Mouse (Mus musculus) layer of hippocampus, adult 11-12 months (tissue): ENCODE measurements around the gene Plppr3.

Source experiments
- DNase-seq: peaks from one replicate; pipeline ENCODE4 v3.0.0; 2022; ENCODE audit warnings: low spot score

Plppr3 gene

GRCm38 (mm10) chr10:79865801-79866295 lies 8.6 kb downstream of the Plppr3 start:
- no peak for DNase-seq

GRCm38 (mm10) chr10:79865189-79865601 lies 9.2 kb downstream of the Plppr3 start:
- no peak for DNase-seq

- no peak for DNase-seq
Measured at GRCm38 (mm10) chr10:79864351-79865188, 9.9 kb downstream of the Plppr3 start.

GRCm38 (mm10) chr10:79862925-79863324 lies 11.5 kb downstream of the Plppr3 start:
- no peak for DNase-seq

GRCm38 (mm10) chr10:79862049-79862788 lies 12.2 kb downstream of the Plppr3 start:
- no peak for DNase-seq

GRCm38 (mm10) chr10:79861230-79862048 lies 13.0 kb downstream of the Plppr3 start:
- no peak for DNase-seq

- no peak for DNase-seq
Measured at GRCm38 (mm10) chr10:79860079-79860911, 14.1 kb downstream of the Plppr3 start.

GRCm38 (mm10) chr10:79859116-79859515 lies 15.3 kb downstream of the Plppr3 start:
- no peak for DNase-seq

- peak; percentile 79 for DNase-seq
Measured at GRCm38 (mm10) chr10:79858416-79859074, 15.9 kb downstream of the Plppr3 start.

- DNase-seq: no peak
Measured at GRCm38 (mm10) chr10:79857894-79858293, 16.5 kb downstream of the Plppr3 start.

GRCm38 (mm10) chr10:79857452-79857811 lies 17.0 kb downstream of the Plppr3 start:
- peak; percentile 74 for DNase-seq

GRCm38 (mm10) chr10:79856704-79857451 lies 17.6 kb downstream of the Plppr3 start:
- DNase-seq: no peak

- DNase-seq: no peak
Measured at GRCm38 (mm10) chr10:79856280-79856679, 18.2 kb downstream of the Plppr3 start.

GRCm38 (mm10) chr10:79855558-79856184 lies 18.8 kb downstream of the Plppr3 start:
- no peak for DNase-seq

GRCm38 (mm10) chr10:79854801-79855541 lies 19.5 kb downstream of the Plppr3 start:
- DNase-seq: no peak

GRCm38 (mm10) chr10:79853860-79854795 lies 20.3 kb downstream of the Plppr3 start, which contains the start of gene Ptbp1:
TSS of gene Ptbp1 (plus strand) at chr10:79854427.
- DNase-seq: peak; percentile 99

GRCm38 (mm10) chr10:79853392-79853791 lies 21.0 kb downstream of the Plppr3 start:
- peak; percentile 86 for DNase-seq

GRCm38 (mm10) chr10:79852827-79853226 lies 21.6 kb downstream of the Plppr3 start:
- DNase-seq: no peak
